Mouse (Mus musculus): ENCODE data around the gene Syne1. TPM values are rescaled to one million over a fixed set of nuclear protein-coding genes. Genes with fewer than 3 reads are reported as not detected.

Syne1 gene
- polyA plus RNA-seq, 1 experiment, result 10.2 TPM

- no peak for TF ChIP-seq GATA1 (IDR thresholded peaks at IDR 0.05; ENCODE audit: low read length)
These were observed 536.3 kb downstream of the Syne1 start for GRCm38 (mm10) chr10:5014976-5015375.

GRCm38 (mm10) chr10:5012004-5012403 is 539.3 kb downstream of the Syne1 start:
- no peak for TF ChIP-seq GATA1 (IDR thresholded peaks at IDR 0.05; ENCODE audit: low read length)

- TF ChIP-seq GATA1 (IDR thresholded peaks at IDR 0.05; ENCODE audit: low read length), result no peak
These were observed 542.4 kb downstream of the Syne1 start for GRCm38 (mm10) chr10:5008795-5009366.

GRCm38 (mm10) chr10:4996592-4996991 is 554.7 kb downstream of the Syne1 start:
- TF ChIP-seq GATA1 (IDR thresholded peaks at IDR 0.05; ENCODE audit: low read length), result no peak

GRCm38 (mm10) chr10:4993802-4994201 is 557.5 kb downstream of the Syne1 start:
- TF ChIP-seq GATA1 (IDR thresholded peaks at IDR 0.05; ENCODE audit: low read length), result no peak

GRCm38 (mm10) chr10:4983919-4984318 is 567.4 kb downstream of the Syne1 start:
- no peak for TF ChIP-seq GATA1 (IDR thresholded peaks at IDR 0.05; ENCODE audit: low read length)

GRCm38 (mm10) chr10:4977374-4977773 is 573.9 kb downstream of the Syne1 start:
- no peak for TF ChIP-seq GATA1 (IDR thresholded peaks at IDR 0.05; ENCODE audit: low read length)

- no peak for TF ChIP-seq GATA1 (IDR thresholded peaks at IDR 0.05; ENCODE audit: low read length)
These were observed 574.7 kb downstream of the Syne1 start for GRCm38 (mm10) chr10:4976557-4976956.

- TF ChIP-seq GATA1 (IDR thresholded peaks at IDR 0.05; ENCODE audit: low read length), result no peak
These were observed 577.0 kb downstream of the Syne1 start for GRCm38 (mm10) chr10:4974246-4974645.

- no peak for TF ChIP-seq GATA1 (IDR thresholded peaks at IDR 0.05; ENCODE audit: low read length)
These were observed 579.3 kb downstream of the Syne1 start for GRCm38 (mm10) chr10:4972026-4972425.

- no peak for TF ChIP-seq GATA1 (IDR thresholded peaks at IDR 0.05; ENCODE audit: low read length)
These were observed 579.7 kb downstream of the Syne1 start for GRCm38 (mm10) chr10:4971586-4971985.

GRCm38 (mm10) chr10:4971156-4971555 is 580.1 kb downstream of the Syne1 start:
- no peak for TF ChIP-seq GATA1 (IDR thresholded peaks at IDR 0.05; ENCODE audit: low read length)

Other genes starting within 250 kb of the Syne1 start
- 11.8 and 13.3 TPM in 2 replicates for gene Myct1, start 42.3 kb upstream of the Syne1 start, polyA plus RNA-seq (2012)
- gene Vip, start 87.7 kb upstream of the Syne1 start, polyA plus RNA-seq (2012), result not detected in 2 replicates

Measured in G1E-ER4 (cell line).